Mouse (Mus musculus) thymus, adult 2 months (tissue): ENCODE data around the gene Slc48a1.

Experiments
- CTCF ChIP-seq: fragments of 200-500 bp; IDR thresholded peaks from 2 replicates; pipeline ENCODE4 v1.5.1; 2012; ENCODE audit warnings: mild to moderate bottlenecking, control low read depth, low read length, moderate library complexity, borderline replicate concordance; ENCODE audit not compliant: control insufficient read depth, poor library complexity, insufficient read depth; ENCODE audit errors: extremely low read depth
- POLR2A ChIP-seq: fragments of 200-500 bp; IDR thresholded peaks from 2 replicates; pipeline ENCODE4 v1.6.1; 2012; ENCODE audit warnings: mild to moderate bottlenecking, low read length, control low read depth, moderate library complexity; ENCODE audit not compliant: control insufficient read depth, poor library complexity, insufficient read depth; ENCODE audit errors: extremely low read depth

DNA sequence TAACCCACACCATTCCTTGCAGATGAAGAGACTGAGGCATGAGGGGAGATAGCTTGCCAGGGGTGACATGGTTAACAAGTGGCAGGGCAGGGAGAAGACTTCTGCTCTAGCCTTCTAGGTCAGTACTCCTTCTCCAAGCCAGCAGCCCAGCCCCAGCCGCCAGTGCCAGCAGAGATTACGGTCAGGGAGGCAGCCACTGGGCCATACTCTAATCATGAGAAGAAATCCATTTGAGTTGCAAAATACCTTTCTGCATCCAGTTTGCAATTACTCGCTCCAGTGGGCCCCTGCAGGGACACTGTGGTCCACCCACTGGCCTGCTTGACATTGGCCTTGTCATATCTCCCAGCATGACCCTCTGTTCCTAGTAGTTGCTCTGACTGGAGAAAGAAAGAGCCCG lies 60.1 kb downstream of the Slc48a1 start:
- TF ChIP-seq CTCF (no peak), POLR2A (no peak)
